Mouse (Mus musculus): Measurements from ENCODE around the gene Thap12. TPM values are rescaled to one million over a fixed set of nuclear protein-coding genes. Genes with fewer than 3 reads are reported as not detected.

Gene Thap12
- total RNA-seq, 2 experiments from 2014 or later: 60.5 to 61.1 TPM

GRCm38 (mm10) chr7:98692761-98693546, 9.9 kb upstream of the Thap12 start:
- intact Hi-C loops (cut with DNase I): loop anchor here (10.0 kb wide), 1 partner anchor 208 kb away; the partner anchor contains the start of gene Lrrc32
- DNase-seq (ENCODE audit: low spot score in 2 of 2): no peak

DNA sequence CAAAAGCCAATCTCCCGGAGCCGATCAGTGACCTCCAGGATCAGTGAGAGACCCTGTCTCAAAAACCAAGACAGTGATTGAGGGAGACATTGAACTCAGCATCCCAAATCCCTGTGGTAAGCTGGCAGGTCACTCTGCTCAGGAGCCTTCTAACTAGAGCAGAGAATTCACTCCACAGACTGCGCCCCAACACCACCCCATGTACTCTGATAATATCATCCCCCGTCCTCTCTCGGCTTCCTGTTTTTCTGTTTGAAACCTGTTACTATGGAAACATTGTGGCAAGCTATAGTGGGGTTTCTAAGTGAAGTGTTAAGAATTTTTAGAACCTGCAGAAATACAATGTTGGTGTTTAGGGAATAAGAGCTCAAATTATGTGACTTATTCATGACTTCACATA, 8.9 kb upstream of the Thap12 start:
- peak; percentile 30 to 50 for DNase-seq (ENCODE audit: low spot score in 2 of 2)

GRCm38 (mm10) chr7:98697496-98697895, 5.4 kb upstream of the Thap12 start:
- intact Hi-C loops (cut with DNase I): loop anchor here (10.0 kb wide), 1 partner anchor 213 kb away; the partner anchor contains the start of gene Lrrc32
- DNase-seq (ENCODE audit: low spot score in 2 of 2): no peak

More for the DNA sequence above, 8.9 kb upstream of the Thap12 start:
- intact Hi-C loops (cut with DNase I): loop anchor here (10.0 kb wide), 1 partner anchor 209 kb away; the partner anchor contains the start of gene Lrrc32

DNA sequence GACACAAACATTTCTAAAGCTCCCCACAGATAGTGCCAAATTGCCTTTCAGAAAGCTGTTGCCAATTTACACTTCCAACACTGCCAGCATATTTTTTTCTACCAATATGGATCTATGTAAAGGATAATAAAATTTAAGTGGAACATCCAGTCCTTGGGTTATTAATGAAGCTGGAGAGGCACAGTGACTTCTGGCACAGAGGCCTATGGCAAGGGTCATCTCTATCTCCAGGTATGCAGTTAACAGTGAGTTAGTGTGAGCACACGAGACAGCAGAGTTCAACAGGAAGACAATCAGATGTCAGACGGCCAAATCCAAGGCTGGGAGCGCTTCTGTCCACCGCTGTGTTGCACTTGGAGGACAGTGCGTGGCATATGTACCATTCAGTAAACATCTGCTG, 4.9 kb upstream of the Thap12 start:
- intact Hi-C loops (cut with DNase I): loop anchor here (10.0 kb wide), 1 partner anchor 213 kb away; the partner anchor contains the start of gene Lrrc32
- no peak for DNase-seq (ENCODE audit: low spot score in 2 of 2)

DNA sequence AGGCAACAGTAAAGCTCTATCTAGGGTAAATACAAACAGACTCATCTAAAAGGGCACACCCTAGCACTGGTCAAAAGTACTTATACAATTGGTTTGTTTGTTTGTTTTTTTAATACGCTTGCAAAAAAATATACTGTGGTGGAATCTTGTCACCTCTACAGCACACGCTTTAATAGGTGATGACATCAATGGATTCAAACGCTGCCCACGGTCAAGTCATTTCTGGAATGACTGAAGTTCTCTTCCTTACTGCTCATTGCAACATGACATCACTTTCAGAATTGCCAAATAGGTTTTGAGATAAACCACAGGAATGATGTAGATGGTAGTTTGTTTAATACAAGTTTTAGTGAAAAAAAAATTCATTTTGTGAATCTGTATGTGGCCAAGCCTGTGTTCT, 4.3 kb upstream of the Thap12 start:
- intact Hi-C loops (cut with DNase I): loop anchor here (10.0 kb wide), 1 partner anchor 214 kb away; the partner anchor contains the start of gene Lrrc32
- no peak for DNase-seq (ENCODE audit: low spot score in 2 of 2)

DNA sequence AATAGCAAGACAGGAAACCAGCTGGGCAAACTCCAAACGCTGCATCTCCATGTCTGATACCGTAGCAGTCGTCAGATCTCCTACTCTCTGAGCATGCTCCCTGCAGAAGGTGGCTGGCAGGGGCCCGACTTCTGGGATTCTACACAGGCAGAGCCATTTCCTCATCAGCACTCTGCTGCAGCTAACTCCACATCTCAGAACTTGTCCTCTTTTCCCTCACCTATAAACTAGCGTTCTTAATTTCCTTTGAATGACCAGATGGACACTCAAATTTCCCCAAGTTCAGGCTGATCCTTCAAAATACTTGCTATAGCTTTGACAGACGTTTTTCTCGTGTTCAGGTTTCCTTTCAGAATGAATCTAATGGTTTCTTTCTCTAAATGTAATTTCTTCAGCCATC, 1.1 kb upstream of the Thap12 start:
- intact Hi-C loops (cut with DNase I): loop anchor here (2.0 kb wide), 1 partner anchor 45 kb away; the partner anchor contains the start of gene Emsy

DNA sequence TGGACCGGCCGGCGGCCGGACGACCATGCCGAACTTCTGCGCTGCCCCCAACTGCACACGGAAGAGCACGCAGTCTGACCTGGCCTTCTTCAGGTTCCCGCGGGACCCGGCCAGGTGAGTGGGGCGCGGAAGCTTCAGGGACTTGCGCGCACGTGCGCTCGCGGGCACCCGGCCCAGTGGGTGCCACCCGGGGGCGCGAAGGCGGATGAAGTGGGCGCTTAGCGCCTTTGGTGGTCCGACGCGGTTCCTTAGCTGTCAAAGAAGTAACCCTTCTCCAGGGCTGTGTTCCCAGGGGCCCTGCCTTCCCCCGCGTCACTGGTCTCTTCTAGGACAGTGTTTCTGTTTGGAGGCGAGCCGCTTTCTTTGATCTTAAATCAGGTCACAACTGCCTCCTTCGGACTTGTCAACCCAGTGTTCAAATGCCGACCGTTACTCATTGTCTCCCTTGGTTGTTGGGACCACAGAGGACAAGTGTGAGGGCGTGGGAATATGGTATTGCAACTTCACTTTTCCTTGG, 520 bp downstream of the Thap12 start:
- peak in 1 of 2 experiments; percentile 19 for DNase-seq (ENCODE audit: low spot score in 2 of 2)
- intact Hi-C loops (cut with DNase I): loop anchor here (2.0 kb wide), 1 partner anchor 47 kb away; the partner anchor contains the start of gene Emsy

More for the DNA sequence above, 1.1 kb upstream of the Thap12 start:
- no peak for DNase-seq (ENCODE audit: low spot score in 2 of 2)

DNA sequence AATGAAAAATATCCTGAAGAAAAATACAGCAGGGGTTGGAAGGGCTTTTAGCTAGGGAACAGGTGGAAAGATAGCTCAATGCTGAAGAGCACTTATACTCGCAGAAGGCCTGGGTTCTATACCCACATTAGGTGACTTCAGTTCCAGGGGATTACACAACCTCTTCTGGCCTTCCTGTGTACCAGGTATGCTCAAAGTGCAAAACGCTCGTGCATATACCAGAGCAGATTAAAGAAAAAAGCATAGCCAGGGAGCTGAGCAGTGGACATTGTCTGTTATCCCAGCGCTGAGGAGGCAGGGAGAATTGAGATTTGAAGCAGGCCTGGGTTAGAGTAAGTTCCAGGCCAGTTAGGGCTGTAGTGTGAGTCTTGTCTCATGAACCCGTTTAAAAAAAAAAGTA, 1.4 kb downstream of the Thap12 start:
- DNase-seq (ENCODE audit: low spot score in 2 of 2): no peak
- intact Hi-C loops (cut with DNase I): no loop called here

DNA sequence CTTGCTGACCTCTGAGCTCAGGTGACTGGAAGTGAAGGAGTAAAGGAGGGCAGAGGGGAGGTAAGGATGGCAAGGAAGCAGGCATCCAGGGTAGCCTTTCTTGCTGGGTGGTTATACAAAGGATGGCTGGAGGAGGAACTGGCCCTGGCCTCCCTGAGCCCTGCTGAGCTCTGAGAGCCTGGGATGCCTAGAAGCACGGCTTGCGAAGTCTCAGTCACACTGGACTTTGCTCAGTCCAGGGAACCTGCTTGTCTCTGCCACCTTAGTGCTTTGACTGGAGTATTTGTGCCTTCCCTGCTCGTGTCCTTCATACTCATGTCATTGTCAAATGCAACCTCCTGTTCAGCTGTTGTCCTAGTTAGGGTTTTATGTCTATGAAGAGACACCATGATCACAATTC, 10.8 kb downstream of the Thap12 start:
- no peak for DNase-seq (ENCODE audit: low spot score in 2 of 2)
- intact Hi-C loops (cut with DNase I): no loop called here

GRCm38 (mm10) chr7:98717438-98717837, 14.5 kb downstream of the Thap12 start:
- intact Hi-C loops (cut with DNase I): no loop called here
- DNase-seq (ENCODE audit: low spot score in 2 of 2): no peak

GRCm38 (mm10) chr7:98719761-98720160, 16.9 kb downstream of the Thap12 start:
- DNase-seq (ENCODE audit: low spot score in 2 of 2): no peak
- intact Hi-C loops (cut with DNase I): no loop called here

DNA sequence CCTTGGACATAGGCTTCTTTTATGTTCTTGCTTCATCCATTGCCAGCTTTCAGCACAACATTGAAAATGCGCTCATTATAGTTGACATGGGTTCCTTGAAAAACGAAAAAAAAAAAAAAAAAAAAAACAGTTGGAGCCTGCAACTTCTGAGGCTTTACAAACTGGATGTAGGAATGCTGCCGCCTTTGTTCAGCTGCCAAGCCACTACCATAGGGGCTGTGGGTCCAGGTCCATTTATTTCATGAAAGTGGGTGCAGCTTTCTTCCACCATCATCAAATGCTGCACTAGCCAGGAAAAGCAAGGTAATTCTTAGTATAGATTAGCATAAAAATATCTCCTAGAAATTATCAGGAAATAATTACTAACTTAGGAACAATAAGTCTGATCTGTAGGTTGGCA, 17.8 kb downstream of the Thap12 start:
- intact Hi-C loops (cut with DNase I): no loop called here
- no peak for DNase-seq (ENCODE audit: low spot score in 2 of 2)

DNA sequence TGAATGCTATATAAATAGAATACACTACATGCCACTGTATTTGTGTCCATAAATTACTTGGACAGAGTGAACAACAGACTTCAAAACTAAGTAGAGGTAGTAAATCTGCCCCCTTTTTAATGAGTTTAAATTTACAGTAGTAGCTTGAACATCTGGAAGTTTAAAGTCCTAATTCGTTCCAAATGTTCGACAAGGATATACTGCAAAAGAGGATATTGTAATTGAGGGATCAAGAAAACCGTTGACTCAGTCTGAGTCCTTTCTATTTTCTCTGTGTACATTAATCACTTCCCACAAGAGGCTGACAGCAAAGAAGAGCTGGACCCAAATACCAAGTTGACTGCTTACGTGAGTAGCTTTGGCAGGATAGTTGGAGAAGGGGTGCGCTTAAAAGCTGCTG, 18.3 kb downstream of the Thap12 start:
- no peak for DNase-seq (ENCODE audit: low spot score in 2 of 2)

DNA sequence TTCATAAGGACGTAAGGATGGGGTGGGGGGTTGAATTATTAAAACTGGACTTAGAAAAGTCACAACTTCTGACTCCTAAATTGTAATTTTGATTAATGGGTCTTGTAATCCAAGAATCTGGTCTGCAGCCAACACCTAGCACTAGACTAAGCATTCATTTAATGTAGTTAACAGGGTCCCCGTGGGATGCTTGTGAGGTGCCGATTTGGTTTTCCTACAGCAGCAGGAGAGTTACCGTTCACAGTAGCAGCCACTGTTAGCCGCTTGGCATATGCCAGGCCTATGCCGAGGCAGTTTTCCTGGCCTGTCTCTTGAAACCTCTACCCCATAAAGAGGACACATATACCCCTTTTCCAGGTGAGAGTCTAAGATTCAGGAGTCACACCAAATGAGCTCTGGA, 18.7 kb downstream of the Thap12 start:
- intact Hi-C loops (cut with DNase I): no loop called here
- DNase-seq (ENCODE audit: low spot score in 2 of 2): no peak

More for the DNA sequence above, 18.3 kb downstream of the Thap12 start:
- intact Hi-C loops (cut with DNase I): no loop called here

DNA sequence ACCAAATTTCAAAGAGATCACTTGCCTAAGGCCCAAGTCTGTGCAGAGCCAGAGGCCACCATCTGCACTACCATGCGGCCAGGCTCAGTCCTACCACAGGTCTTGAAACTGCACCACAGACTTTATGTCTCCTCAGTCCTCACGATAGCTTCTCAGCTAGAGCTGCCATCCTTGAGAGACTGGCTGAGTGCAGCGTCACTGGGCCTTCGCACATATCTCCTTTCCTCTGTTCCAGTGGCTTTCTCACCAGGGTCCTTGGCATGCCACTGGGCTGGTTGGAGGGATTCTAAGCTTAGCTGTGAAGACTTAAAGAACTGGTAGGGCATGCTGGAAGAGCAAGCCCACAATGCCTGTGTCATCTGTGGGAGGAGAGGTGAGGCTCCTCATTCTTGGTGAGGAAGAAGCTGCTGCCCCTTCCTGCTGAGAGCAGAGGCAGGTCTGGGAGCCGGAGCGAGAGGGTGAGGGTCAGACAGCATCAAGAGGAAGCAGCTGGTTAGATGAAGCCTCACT, 22.8 kb downstream of the Thap12 start:
- intact Hi-C loops (cut with DNase I): no loop called here
- DNase-seq (ENCODE audit: low spot score in 2 of 2): no peak

- DNase-seq (ENCODE audit: low spot score in 2 of 2): no peak
- intact Hi-C loops (cut with DNase I): no loop called here
These were observed 25.1 kb downstream of the Thap12 start for GRCm38 (mm10) chr7:98727986-98728385.

DNA sequence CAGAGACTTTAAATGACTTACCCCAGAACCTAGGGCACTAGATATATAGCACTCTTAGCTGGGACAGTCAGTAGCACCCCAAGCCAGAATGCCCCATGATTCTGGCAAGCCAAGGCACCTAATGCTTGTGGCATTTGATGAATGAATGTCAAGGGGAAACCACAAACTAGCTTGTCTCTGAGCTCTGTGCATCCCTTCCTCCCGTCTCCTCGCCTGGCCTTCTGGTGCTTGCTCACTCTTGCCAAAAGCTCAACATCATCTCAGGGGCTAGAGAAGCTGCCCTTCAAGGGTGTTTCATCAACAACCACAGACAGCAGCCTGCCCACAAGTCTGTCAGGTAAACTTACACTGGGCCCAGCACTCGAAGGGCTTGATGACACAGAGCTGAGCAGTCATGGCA, 25.6 kb downstream of the Thap12 start:
- intact Hi-C loops (cut with DNase I): no loop called here
- DNase-seq (ENCODE audit: low spot score in 2 of 2): no peak

GRCm38 (mm10) chr7:98729661-98730271, 26.9 kb downstream of the Thap12 start:
- no peak for DNase-seq (ENCODE audit: low spot score in 2 of 2)
- intact Hi-C loops (cut with DNase I): no loop called here

- intact Hi-C loops (cut with DNase I): no loop called here
- DNase-seq (ENCODE audit: low spot score in 2 of 2): no peak
These were observed 31.1 kb downstream of the Thap12 start for GRCm38 (mm10) chr7:98733958-98734357.

DNA sequence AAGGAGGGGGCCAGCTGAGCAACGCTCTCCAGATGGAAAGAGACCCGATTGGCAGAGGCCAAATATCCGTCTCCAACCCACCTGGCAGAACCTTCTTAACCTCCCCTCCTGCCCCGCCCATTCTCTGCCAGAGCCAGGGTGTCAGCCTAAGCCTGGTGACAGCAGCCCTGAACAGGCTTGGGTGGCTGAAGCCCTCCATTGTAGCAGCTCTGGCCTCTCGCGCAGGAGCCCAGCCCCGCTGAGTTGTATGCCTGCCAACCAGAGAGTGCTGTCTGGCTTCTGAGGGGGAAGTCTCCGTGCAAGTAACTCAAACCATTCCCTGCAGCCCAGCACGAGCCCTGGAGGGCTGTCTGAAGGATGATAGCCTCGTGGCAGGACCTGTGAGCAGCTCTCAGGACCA, 32.0 kb downstream of the Thap12 start:
- intact Hi-C loops (cut with DNase I): no loop called here
- peak; percentile 39 to 62 for DNase-seq (ENCODE audit: low spot score in 2 of 2)
